Mouse (Mus musculus) adrenal gland, postnatal 25 days (tissue): ENCODE measurements around the gene Pttg1ip. TPM values are rescaled to one million over a fixed set of nuclear protein-coding genes. Genes with fewer than 3 reads are reported as not detected.

Experiments used
- DNase-seq: peaks from one replicate; pipeline ENCODE4 v3.0.0; 2021; ENCODE audit warnings: mixed read lengths
- total RNA-seq: library from RNA; stranded (reverse); gene quantifications from 2 replicates; pipeline ENCODE4 v1.2.3, GENCODE M21; 2021

Gene Pttg1ip
- total RNA-seq, 1 experiment from 2014 or later, result 195 TPM

GRCm38 (mm10) chr10:77606855-77607254 lies 25.3 kb downstream of the Pttg1ip start:
- no peak for DNase-seq

DNA sequence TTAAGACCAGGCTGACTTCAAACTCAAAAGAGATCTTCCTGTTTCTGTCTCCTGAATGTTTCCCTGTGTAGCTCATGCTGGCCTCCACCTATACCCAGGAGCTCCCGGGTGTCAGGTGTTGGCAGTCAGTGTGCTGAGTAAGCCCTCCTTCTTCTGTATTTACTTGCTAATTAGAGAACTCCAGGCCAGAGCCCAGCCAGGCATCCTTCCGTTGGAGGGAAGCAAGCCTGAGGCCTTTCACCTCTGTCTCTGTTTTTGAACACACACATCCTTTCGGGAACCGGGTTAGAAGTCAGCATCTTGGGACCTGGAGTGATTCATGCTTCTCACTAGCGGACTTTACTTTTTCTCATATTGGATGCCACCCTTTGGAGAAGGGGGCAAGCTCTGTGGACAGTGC lies 25.9 kb downstream of the Pttg1ip start:
- DNase-seq, result no peak

GRCm38 (mm10) chr10:77608589-77608988 lies 27.1 kb downstream of the Pttg1ip start:
- no peak for DNase-seq

- DNase-seq, result no peak
These were observed 28.9 kb downstream of the Pttg1ip start for GRCm38 (mm10) chr10:77610221-77610961.

GRCm38 (mm10) chr10:77613409-77613808 lies 31.9 kb downstream of the Pttg1ip start:
- peak; percentile 28 for DNase-seq

- DNase-seq, result no peak
These were observed 34.1 kb downstream of the Pttg1ip start for GRCm38 (mm10) chr10:77615647-77616046.

GRCm38 (mm10) chr10:77616166-77616565 lies 34.6 kb downstream of the Pttg1ip start:
- no peak for DNase-seq

DNA sequence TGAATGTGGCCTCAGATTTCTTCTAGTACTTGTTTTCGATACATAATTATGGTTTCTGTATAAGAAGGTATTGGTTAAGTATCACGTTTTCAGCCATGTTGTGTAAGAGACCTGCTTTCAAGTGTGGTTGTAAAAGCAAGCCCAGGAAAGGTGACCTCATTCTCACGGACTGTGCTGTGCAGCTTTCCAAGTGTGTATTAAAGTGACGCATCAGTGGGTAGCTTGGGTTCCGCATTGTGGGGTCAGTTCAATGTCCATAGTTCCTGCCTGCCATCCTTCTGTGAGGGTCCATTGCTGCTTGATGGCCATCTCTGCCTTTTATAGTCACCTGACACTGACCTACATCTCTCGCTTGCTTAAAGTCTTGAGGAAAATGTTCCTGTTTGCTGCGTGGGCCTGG lies 35.4 kb downstream of the Pttg1ip start:
- DNase-seq, result no peak

DNA sequence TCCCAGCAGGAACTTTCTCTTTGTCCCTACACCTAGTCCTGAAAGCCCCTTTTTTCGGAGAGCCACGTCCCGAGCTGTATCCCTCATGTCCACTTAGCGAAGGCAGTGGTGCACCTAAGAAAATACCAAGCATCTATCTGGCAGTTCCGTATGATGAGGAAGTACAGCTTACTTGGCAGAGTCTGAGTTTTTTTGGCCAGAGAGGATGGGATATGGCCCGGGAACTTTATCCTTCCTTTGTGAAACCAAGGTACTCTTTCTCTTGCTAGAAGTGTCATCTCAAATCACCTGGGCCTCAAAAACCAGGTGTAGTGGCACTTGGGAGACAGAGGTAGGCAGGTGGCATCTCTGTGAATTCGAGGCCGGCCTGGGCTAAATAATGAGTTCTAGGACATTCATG lies 40.0 kb downstream of the Pttg1ip start:
- no peak for DNase-seq

DNA sequence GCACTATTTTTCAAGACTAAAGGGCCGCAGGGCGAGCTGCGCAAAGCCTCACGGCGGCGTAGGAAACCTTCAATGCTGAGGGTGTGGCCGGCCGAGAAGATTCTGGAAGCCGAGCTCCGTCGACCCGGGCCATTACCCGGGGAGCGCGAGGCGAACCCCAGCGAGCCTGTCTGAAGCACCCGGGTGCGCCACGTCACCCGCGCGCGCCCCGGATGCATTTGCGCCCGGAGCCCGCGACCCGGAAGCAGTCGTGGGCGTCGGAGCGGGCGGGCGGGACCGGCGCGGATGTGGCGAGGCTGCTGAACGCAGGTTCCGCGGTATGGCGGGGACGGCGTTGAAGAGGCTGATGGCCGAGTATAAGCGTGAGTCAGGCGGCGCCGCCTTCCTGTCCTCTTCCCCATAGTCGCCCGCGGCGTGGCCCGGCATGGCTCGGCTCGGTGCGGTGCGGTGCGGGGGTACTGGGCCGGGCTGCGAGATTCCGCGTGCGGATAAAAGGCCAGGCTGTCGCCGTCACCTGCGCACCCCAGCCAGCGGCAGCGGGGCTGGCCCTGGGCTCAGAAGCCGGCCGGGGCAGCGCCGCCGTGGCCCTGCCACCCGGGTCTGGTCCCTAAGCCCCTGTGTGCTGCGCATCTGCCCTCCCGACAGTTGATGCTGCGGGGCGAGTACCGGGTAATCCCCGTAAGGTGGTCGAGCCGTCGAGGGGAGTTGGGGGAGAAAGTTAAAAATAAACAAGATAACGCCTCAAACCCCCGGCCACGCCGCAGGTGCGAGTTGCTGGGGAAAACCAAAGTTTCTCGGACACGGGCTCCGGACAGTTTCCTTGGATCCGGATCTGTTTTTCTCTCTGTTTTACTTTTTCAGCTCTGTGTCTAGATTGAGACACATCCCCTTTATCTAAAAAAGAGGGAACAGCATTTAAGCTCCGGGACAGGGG lies 40.8 kb downstream of the Pttg1ip start, which contains the start of gene Ube2g2:
Gene Ube2g2, plus strand, starts transcription at position 221 of the 934 bp plus-strand sequence.
- peak; percentile 96 for DNase-seq

DNA sequence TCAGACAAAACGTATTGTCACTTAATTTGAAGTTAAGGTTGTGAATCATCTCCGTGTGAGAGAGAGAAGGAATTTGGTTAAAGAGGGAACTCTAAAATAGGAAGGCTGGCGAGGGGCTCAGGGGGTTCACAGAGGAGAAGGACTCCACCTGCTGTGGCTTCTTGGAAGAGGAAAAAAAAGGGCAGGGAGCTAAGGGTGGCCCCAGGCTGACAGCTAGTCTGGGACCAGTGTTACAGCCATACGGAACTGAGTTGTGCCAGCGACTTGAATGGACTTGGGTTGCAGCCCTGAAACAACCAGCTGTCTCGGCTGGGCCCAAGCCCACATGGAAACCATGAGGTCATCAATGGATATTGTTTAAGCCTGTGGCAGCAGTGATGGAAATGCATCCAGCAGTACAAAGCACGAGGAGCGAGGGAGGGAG lies 41.6 kb downstream of the Pttg1ip start:
- no peak for DNase-seq

DNA sequence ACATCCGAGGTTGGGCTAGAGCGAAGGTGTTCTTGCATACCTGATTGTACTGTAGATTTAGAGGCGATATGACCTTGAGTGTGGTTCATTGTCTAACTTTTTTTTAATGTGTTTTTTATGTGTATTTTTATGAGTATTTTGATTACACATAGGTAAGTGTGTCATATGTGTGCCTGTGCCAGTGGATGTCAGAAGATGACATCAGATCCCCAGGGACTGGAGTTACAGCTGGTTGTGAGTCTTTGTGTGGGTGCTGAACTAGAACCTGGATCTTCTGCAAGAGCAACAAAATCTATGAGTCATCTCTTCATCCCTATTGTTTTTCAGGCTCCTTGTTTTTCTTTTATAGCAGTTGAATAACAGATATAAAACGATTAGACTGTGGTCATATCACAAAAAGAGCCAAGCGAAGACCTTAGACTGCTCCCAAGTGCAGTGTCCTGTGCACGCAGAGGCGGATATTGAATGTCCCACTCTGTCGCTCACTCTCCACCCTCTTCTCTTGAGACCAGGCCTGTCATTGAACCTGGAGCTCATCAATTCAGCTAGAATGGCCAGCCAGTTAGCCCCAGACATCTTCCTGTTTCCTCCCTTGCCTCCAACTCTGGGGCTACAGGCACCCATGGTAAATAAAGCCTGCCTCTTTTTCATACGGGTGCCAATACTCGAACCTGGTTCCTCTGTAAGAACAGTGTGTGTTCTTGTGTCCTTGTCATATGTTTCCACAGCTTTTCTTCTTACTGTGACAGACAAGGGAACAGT lies 42.3 kb downstream of the Pttg1ip start:
- DNase-seq, result no peak

GRCm38 (mm10) chr10:77624570-77624995 lies 43.1 kb downstream of the Pttg1ip start:
- DNase-seq, result no peak

GRCm38 (mm10) chr10:77626036-77626435 lies 44.5 kb downstream of the Pttg1ip start:
- no peak for DNase-seq

- no peak for DNase-seq
These were observed 45.1 kb downstream of the Pttg1ip start for GRCm38 (mm10) chr10:77626591-77626990.

DNA sequence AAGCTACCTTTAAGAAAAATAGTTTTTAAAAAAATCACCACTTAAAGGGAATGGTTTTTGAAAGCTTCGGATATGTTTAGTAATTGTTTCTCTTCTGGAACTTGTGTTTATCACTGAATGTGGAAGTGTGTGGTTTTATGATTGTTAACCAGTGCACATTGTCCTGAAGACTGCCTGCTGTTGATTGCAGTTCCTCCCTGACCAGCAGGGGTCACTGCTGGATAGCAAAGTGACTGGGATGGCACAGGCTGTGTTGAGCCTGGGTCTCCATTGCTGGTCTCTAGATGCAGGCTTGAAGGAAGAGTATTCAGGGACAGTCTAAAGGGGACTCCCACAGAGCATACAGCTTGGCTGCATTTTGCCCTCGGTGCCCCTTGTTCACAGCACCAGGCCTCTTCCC lies 46.0 kb downstream of the Pttg1ip start:
- DNase-seq, result peak; percentile 80

DNA sequence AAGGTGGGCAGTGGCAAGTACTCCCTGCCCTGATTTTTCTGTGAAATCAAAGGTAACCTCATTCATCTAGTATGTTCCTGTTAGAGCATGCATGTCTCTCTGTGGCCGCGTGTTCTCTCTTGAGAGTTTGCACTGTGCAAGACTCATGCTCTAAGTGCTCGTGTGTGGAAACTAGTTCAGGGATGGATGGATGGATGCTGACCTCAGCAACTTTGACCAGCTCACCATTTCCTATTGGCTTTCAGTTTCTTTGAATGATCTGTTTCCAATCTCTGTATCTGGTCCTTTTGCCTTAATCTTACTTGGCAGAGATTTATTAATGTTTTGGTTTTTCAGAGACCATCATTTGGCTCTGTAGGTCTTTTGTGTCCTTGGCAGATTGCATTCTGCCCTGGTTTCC lies 47.6 kb downstream of the Pttg1ip start:
- DNase-seq, result no peak

DNA sequence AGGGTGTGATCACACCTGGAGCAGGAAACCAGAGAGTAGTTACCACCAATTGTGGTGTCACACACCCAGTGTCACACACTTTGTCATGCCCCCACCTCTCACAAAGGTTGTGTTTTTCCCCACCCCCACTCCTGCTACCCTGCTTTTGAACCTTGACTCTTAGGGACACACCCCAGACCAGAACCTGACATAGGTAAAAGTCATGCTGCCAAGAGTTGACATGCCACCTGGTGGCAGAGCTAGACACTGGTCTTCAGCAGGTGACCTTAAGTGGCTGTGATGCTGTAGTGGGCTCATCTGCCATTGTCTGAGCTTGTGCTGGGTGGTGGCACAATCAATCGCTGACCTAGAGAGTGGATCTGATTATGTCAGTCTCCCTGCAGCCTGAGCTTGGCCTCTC lies 48.5 kb downstream of the Pttg1ip start:
- no peak for DNase-seq

- DNase-seq, result no peak
These were observed 52.5 kb downstream of the Pttg1ip start for GRCm38 (mm10) chr10:77634016-77634415.

DNA sequence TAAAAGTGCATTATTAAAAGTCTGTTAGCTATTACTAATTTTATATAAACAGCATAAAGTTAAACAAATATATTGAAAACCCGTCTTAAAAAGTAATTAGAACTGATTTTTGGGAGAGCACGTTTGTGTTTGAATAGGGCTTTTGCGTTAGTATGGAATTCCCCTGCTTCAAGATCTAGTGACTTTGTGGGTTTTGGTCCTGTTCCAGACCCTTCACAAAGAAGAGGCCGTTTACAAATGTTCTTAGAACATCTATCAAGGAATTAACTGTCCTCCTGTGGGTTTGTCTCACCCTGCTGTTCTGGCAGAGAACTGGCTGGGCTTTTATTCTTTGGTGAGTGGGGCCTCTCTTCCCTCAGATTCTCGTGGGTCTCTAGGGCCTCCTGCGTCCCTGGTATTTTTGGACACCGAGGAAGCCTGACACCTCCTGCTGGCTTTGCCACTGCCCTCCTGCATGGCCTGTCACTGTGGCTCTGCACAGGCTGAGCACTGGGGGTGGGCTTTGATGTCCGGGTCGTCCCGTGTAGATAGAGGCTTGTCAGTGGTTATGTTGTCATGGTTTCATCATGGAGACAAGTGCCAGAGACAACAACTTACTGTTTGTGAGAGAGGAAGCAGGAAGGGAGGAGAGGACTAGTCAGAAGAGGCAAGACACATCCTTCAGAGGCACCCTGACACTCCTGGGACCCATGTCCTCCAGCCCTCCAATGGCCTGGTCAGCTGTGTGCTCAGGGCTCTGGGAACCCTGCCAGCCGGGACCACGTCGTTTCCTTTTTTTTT lies 53.1 kb downstream of the Pttg1ip start:
- DNase-seq, result no peak

GRCm38 (mm10) chr10:77636234-77636922 lies 54.9 kb downstream of the Pttg1ip start:
- DNase-seq, result no peak
